Mouse (Mus musculus) forebrain, embryonic 14.5 days (tissue): ENCODE data around the gene Scoc. TPM values are rescaled to one million over a fixed set of nuclear protein-coding genes. Genes with fewer than 3 reads are reported as not detected.

Experiments used
- ATAC-seq: fragments of 200-750 bp; cut with Nextera tagmentation; 2 replicates; pipeline ENCODE4 v1.8.0; 2017; ENCODE audit warnings: mild to moderate bottlenecking, moderate library complexity
- DNase-seq: peaks from one replicate; pipeline ENCODE4 v3.0.0-alpha.2; 2015; ENCODE audit warnings: low spot score
- H3K27ac ChIP-seq: fragments of 300-500 bp; sonication (generic); 2 replicates; pipeline ENCODE4 v1.5.1; 2014; ENCODE audit warnings: low read depth, mild to moderate bottlenecking, control low read depth, low read length, moderate library complexity
- H3K27me3 ChIP-seq: fragments of 300-500 bp; sonication (generic); replicated peaks from 2 replicates; pipeline ENCODE4 v1.6.1; 2014; ENCODE audit warnings: low read length, control low read depth, mixed read lengths; ENCODE audit not compliant: control insufficient read depth, insufficient read depth
- H3K36me3 ChIP-seq: fragments of 300-500 bp; sonication (generic); 2 replicates; pipeline ENCODE4 v1.6.1; 2014; ENCODE audit warnings: low read length, control low read depth; ENCODE audit not compliant: control insufficient read depth, insufficient read depth
- H3K4me1 ChIP-seq: fragments of 300-500 bp; sonication (generic); 2 replicates; pipeline ENCODE4 v1.6.1; 2014; ENCODE audit warnings: antibody characterized with exemption, low read length, control low read depth; ENCODE audit not compliant: control insufficient read depth, insufficient read depth
- H3K4me2 ChIP-seq: fragments of 300-500 bp; sonication (generic); 2 replicates; pipeline ENCODE4 v1.6.1; 2014; ENCODE audit warnings: mild to moderate bottlenecking, control low read depth, low read length
- H3K4me3 ChIP-seq: fragments of 300-500 bp; sonication (generic); 2 replicates; pipeline ENCODE4 v1.5.1; 2014; ENCODE audit warnings: low read depth, low read length, control low read depth
- H3K9ac ChIP-seq: fragments of 300-500 bp; sonication (generic); 2 replicates; pipeline ENCODE4 v1.6.1; 2014; ENCODE audit warnings: mild to moderate bottlenecking, low read length, control low read depth, moderate library complexity
- H3K9me3 ChIP-seq: fragments of 300-500 bp; sonication (generic); replicated peaks from 2 replicates; pipeline ENCODE4 v1.6.1; 2016; ENCODE audit warnings: low read length, control low read depth, mixed read lengths; ENCODE audit not compliant: control insufficient read depth
- WGBS: fragments of 180-500 bp; shearing (Covaris S2); extraction: QIAGEN DNeasy Blood & Tissue Kit; methylation state at CpG from one replicate; pipeline ENCODE4 v1.1.7; 2014; 5-methylcytosine and 5-hydroxymethylcytosine counted together
- polyA plus RNA-seq: library from polyadenylated mRNA; unstranded; fragments of >200 nt; fragmentation: Nextera tagmentation; extraction: Ambion mirVana; gene quantifications from 2 replicates; pipeline ENCODE4 v1.2.1, GENCODE M21; 2014

Gene Scoc
- polyA plus RNA-seq, 1 experiment from 2014 or later: 232 TPM

- Histone ChIP-seq H3K9me3 (no peaks in the 10 kb centered on the region), H3K4me3 (no peak overlapping the region), H3K4me1 (no peaks in the 10 kb centered on the region), H3K9ac (no peak overlapping the region), H3K4me2 (no peak overlapping the region), H3K36me3 (no peaks in the 10 kb centered on the region), H3K27me3 (no peaks in the 10 kb centered on the region), H3K27ac (no peak overlapping the region)
- DNase-seq: no peak
- 87% methylated on average over 6 of the region's 6 CpGs for WGBS
- no peak for ATAC-seq
These were observed 40.2 kb downstream of the Scoc start for GRCm38 (mm10) chr8:83417970-83418369.

- Histone ChIP-seq H3K4me2 (no peak overlapping the region), H3K36me3 (no peaks in the 10 kb centered on the region), H3K27me3 (no peaks in the 10 kb centered on the region), H3K4me1 (no peaks in the 10 kb centered on the region), H3K27ac (no peak overlapping the region), H3K4me3 (no peak overlapping the region), H3K9ac (no peak overlapping the region), H3K9me3 (no peaks in the 10 kb centered on the region)
- ATAC-seq: no peak
- WGBS: 96% methylated on average over 15 of the region's 15 CpGs
- DNase-seq: no peak
These were observed 41.3 kb downstream of the Scoc start for GRCm38 (mm10) chr8:83416878-83417277.

- H3K9ac ChIP-seq: no peak overlapping the region
- no peaks in the 10 kb centered on the region for H3K4me1 ChIP-seq
- no peak overlapping the region for H3K27ac ChIP-seq
- 82% methylated on average over 7 of the region's 7 CpGs for WGBS
- H3K4me3 ChIP-seq: no peak overlapping the region
- ATAC-seq (no peak), DNase-seq (no peak)
- no peaks in the 10 kb centered on the region for H3K36me3 ChIP-seq
- no peaks in the 10 kb centered on the region for H3K27me3 ChIP-seq
- H3K4me2 ChIP-seq: no peak overlapping the region
- H3K9me3 ChIP-seq: no peaks in the 10 kb centered on the region
These were observed 49.7 kb downstream of the Scoc start for GRCm38 (mm10) chr8:83408496-83408895.

GRCm38 (mm10) chr8:83406836-83407235 lies 51.4 kb downstream of the Scoc start:
- Histone ChIP-seq H3K9ac (no peak overlapping the region), H3K36me3 (no peaks in the 10 kb centered on the region), H3K4me2 (no peak overlapping the region), H3K27ac (no peak overlapping the region), H3K27me3 (no peaks in the 10 kb centered on the region), H3K4me3 (no peak overlapping the region), H3K4me1 (no peaks in the 10 kb centered on the region), H3K9me3 (no peaks in the 10 kb centered on the region)
- WGBS: 33% methylated on average over 6 of the region's 6 CpGs
- no peak for ATAC-seq
- peak; percentile 23 for DNase-seq

GRCm38 (mm10) chr8:83405548-83405947 lies 52.6 kb downstream of the Scoc start:
- no peak overlapping the region for H3K27ac ChIP-seq
- ATAC-seq (no peak), DNase-seq (no peak)
- H3K4me3 ChIP-seq: no peak overlapping the region
- H3K9ac ChIP-seq: no peak overlapping the region
- H3K4me2 ChIP-seq: no peak overlapping the region
- H3K9me3 ChIP-seq: no peaks in the 10 kb centered on the region
- no peaks in the 10 kb centered on the region for H3K4me1 ChIP-seq
- no peaks in the 10 kb centered on the region for H3K27me3 ChIP-seq
- H3K36me3 ChIP-seq: no peaks in the 10 kb centered on the region
- 91% methylated on average over 10 of the region's 10 CpGs for WGBS

GRCm38 (mm10) chr8:83397726-83398125 lies 60.5 kb downstream of the Scoc start:
- no peaks in the 10 kb centered on the region for H3K9me3 ChIP-seq
- no peak for ATAC-seq
- no peaks in the 10 kb centered on the region for H3K27me3 ChIP-seq
- H3K4me1 ChIP-seq: no peaks in the 10 kb centered on the region
- H3K9ac ChIP-seq: no peak overlapping the region
- 72% methylated on average over 4 of the region's 4 CpGs for WGBS
- H3K4me3 ChIP-seq: no peak overlapping the region
- H3K4me2 ChIP-seq: no peak overlapping the region
- no peak for DNase-seq
- no peaks in the 10 kb centered on the region for H3K36me3 ChIP-seq
- H3K27ac ChIP-seq: no peak overlapping the region

GRCm38 (mm10) chr8:83396680-83397079 lies 61.5 kb downstream of the Scoc start:
- no peaks in the 10 kb centered on the region for H3K9me3 ChIP-seq
- no peak overlapping the region for H3K4me2 ChIP-seq
- no peaks in the 10 kb centered on the region for H3K36me3 ChIP-seq
- whole genome bisulfite sequencing: 86% methylated on average over 6 of the region's 6 CpGs
- no peak overlapping the region for H3K9ac ChIP-seq
- H3K4me3 ChIP-seq: no peak overlapping the region
- ATAC-seq (no peak), DNase-seq (no peak)
- H3K4me1 ChIP-seq: no peaks in the 10 kb centered on the region
- no peaks in the 10 kb centered on the region for H3K27me3 ChIP-seq
- no peak overlapping the region for H3K27ac ChIP-seq

- H3K36me3 ChIP-seq: no peaks in the 10 kb centered on the region
- ATAC-seq (no peak), DNase-seq (no peak)
- 0 out of 2 replicates have a peak, but pooled peaks cover 4% of the 10 kb centered on the region for H3K27me3 ChIP-seq
- 94% methylated on average over 5 of the region's 5 CpGs for WGBS
- no peak overlapping the region for H3K4me2 ChIP-seq
- H3K27ac ChIP-seq: no peak overlapping the region
- no peaks in the 10 kb centered on the region for H3K9me3 ChIP-seq
- H3K4me1 ChIP-seq: no peaks in the 10 kb centered on the region
- H3K9ac ChIP-seq: no peak overlapping the region
- no peak overlapping the region for H3K4me3 ChIP-seq
These were observed 63.9 kb downstream of the Scoc start for GRCm38 (mm10) chr8:83394325-83394724.

- H3K4me3 ChIP-seq: no peak overlapping the region
- no peak overlapping the region for H3K27ac ChIP-seq
- 50% methylated on average over 1 of the region's 1 CpGs for WGBS
- H3K4me1 ChIP-seq: no peaks in the 10 kb centered on the region
- no peaks in the 10 kb centered on the region for H3K9me3 ChIP-seq
- H3K27me3 ChIP-seq: 0 out of 2 replicates have a peak, but pooled peaks cover 4% of the 10 kb centered on the region
- no peak overlapping the region for H3K9ac ChIP-seq
- ATAC-seq (no peak), DNase-seq (no peak)
- H3K36me3 ChIP-seq: no peaks in the 10 kb centered on the region
- H3K4me2 ChIP-seq: no peak overlapping the region
These were observed 65.7 kb downstream of the Scoc start for GRCm38 (mm10) chr8:83392521-83392920.
